Mouse (Mus musculus) adrenal gland, postnatal 10 days (tissue): ENCODE results near the gene Trpc7. TPM values are rescaled to one million over a fixed set of nuclear protein-coding genes. Genes with fewer than 3 reads are reported as not detected.

Experiments used
- DNase-seq: peaks from one replicate; pipeline ENCODE4 v3.0.0; 2021; ENCODE audit warnings: mixed read lengths
- long read RNA-seq, 2 experiments: library from polyadenylated mRNA; stranded (forward); transcript quantifications; one replicate each; pipeline ENCODE4 v2.0.0; 2021
- total RNA-seq, 2 experiments: library from RNA; stranded (reverse); gene quantifications; 2 replicates each; pipeline ENCODE4 v1.2.3; 2021

The Trpc7 gene
- under 1 TPM; 0.21 to 0.42 TPM for total RNA-seq
- long read RNA-seq, experiment 1: 0 reads
- long read RNA-seq, experiment 2: 0 reads

DNA sequence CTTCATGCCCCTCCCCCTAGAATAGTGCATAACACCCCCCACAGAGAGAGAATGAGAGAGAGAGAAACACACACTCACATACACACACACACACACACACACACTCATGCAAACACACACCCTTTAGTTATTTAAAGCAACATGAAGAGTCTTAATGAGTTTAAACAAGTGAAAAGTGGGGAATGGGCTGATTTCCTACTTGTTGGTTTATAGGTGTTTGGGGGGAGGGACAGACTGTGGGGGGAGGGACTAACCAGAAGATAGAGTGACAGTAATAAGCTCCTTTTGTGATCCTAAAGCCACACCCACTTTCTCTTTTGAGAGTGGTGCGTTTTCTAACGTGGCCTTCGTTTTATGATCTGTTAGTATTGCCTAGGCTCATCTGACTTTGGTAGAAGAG lies at the start of gene Trpc7:
Gene Trpc7, minus strand, starts transcription at position 101 of the 400 bp plus-strand sequence.
- DNase-seq: no peak

DNA sequence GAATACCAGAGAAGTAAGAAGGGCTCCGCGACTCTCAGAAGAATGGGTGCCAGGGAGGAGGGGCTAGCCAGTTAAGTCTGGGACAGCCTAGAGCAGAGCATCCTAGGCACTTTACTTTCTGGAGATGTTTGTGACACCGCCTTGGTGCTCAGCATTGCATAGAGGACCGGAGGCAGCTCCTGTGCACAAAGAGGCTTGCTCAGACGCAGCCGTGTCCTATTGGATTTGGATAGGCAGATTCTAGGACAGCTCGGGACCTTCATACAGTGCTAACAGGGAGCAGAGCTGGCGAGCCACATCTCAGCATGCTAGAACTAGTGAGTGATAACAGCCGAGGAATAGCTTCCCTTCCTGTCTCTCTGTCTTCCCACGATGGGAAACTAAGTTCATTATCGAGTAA lies 43.5 kb upstream of the Trpc7 start:
- DNase-seq: no peak

DNA sequence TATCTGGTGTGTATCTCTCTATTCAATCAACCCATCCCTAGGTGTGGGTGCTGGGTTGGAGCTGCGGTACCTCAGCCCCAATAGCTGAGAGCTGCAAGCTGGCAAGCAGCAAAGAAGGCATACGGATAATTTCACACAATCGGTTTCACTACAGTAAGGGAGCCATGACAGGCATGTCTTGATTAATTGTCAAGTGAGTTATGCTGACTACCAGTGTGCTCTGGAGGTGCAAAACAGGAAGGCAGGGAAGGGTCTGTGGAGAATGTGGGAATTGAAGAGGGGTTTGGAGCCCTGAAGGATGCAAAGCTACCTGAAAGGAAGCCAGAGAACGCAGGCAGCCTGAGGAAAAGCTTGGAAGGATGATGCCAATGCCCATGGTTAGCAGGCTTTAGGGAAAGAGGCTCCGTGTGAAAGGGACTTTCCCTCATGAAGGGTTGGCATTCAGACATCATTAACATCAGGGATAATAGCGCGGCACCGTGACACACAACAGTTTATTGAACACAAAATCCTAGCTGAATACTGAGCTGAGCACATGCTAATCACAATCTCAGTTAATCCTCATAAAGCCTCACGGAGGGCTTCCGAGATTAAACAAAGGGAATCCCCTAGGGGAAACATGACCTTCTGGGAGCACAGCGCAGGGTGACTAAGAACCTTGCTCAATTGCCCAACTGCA lies 38.2 kb upstream of the Trpc7 start:
- no peak for DNase-seq

DNA sequence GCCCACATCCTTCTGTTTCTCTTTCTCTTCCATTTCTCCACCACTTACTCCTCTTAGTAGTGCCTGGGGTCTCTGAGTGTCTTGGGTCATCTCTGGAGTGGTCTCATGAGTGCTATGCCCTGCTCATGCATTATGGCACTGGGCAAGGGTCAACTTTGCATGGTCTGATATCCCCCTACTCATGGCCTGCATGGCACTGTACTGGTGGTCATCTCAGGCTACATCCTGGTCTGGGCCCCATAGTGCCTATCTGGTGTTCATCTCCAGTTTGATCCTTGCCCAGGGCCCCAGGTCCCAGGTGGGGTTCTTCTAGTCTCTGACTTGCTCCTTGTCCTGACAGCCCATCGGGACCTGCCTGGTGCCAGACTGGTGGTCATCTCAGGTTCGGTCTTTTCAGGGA lies 34.6 kb upstream of the Trpc7 start:
- DNase-seq: no peak

DNA sequence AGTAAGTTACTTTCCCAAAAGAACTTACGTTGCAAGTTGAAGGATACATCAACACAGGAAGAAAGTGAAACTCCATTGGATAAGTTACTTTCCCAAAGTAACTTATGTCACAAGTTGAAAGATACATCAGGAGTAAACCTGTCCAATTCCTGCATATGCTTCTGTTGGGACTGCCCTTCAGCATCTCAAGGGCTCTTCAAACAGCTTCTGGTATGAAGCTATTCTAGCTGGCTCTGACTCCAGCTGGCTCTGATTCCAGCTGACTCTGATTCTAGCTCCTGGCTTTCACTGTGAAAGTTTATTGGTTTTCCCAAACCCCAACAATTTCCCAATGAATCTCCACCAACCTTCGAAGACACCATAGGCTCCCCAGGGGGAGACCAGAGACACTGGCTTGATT lies 27.2 kb upstream of the Trpc7 start:
- no peak for DNase-seq

DNA sequence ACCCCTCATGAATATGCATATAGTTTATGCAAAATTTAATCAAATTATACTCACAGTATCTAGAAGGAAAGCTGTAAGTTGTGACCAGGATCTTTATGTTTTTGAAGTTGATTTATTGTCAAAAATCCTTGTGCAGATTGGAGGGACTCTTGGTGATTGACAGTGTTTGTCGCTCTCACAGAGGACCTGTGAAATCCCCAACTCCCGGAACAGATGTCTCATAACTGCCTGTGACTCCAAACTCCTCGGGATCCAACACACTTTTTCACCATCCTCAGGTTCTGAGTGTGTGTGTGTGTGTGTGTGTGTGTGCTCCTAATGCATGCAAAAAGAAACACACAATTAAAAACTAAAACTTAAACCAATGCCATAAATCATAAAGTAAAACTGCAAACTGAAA lies 25.5 kb upstream of the Trpc7 start:
- no peak for DNase-seq

DNA sequence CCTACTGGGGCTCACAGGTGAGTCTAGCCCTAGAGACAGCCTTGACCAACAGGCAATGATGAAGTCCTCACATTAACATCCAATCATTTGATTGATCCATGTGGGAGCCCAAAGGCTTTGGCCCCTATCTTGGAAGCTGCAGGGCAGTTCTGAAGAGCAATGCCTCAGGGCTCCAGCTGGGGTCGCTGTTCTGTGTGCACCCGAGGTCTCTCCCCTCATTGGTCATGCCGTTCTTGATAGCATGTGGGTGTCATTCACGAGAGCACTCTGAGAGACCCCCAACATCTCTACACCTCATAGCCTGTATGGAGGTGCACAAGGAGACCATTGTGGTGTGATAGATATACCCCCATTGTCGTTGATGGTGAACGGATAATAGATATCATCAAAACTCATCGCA lies 18.9 kb upstream of the Trpc7 start:
- no peak for DNase-seq

DNA sequence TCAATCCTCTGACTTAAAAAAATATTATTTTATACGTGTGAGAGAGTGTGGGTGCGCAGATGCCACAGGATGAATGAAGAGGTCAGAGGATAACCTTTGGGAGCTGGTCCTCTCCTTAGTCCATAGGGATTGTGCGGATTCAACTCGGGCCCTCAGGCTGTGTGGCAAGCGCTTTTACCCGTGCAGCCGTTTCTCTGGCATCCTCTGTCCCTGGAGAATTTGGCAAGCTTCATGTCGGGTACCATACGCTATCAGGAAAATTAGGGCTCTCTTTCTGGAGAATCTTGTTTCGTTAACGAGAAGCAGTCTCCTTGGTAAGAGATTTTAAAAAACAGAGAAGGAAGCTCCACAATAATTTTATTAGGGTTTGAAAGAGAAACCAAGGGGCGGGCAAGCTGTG lies 15.3 kb upstream of the Trpc7 start:
- no peak for DNase-seq

DNA sequence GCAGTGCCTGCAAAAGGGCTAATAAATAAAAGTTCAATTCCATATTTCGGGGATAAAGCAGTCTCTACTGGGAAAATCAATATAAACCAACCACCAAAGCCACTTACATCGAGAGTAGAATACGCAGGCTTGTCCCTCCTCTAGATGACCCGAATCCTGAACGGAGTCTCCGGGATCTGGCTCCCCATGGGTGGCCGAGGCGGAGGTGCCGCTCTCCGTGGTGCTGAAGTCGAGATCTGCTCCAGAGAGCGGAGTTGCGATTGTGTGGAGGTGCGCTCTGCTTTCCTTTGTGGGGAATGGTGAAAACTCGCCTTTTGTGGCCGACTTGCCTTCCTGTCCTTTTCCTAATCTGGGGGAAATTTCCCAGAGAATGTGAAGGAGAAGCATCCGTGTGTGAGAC lies 407 bp downstream of the Trpc7 start:
- peak; percentile 88 for DNase-seq

DNA sequence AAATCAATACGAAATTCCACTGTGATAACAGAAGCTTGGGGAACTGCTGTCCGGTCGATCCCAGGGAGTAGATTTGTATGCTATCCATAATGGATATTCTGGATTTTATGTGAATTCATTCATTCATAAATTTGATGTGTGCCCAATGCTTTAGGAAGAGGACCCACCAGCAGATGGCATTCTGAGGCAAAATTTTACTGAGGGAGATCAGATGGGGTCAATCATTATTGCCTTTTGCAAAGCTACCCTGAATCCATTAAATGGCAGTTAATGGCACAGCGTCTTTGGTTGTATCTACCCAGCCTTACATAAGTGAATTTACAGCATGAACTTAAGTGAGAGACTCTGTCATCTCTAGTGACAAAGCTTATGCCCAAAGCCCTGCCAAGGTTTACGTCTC lies 1.2 kb downstream of the Trpc7 start:
- no peak for DNase-seq

DNA sequence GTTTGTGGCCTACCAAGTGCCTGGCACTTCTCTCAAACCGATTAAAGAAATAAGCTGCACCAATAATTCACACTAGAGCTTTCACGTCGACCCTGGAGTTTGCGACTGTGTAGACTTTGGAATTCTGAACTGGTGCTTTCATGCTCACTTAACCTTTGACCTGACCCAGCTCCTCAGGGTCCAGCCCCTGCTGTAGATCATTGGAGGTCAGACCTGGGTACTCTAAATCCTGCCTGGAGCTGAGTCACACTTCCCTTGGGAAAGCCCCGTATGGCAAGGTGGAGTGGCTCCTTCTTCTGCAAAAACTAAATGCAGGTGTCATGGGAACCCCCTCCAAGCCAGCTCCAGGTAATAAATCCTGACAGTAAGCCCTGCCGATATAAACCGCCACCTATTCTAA lies 5.9 kb downstream of the Trpc7 start:
- no peak for DNase-seq

DNA sequence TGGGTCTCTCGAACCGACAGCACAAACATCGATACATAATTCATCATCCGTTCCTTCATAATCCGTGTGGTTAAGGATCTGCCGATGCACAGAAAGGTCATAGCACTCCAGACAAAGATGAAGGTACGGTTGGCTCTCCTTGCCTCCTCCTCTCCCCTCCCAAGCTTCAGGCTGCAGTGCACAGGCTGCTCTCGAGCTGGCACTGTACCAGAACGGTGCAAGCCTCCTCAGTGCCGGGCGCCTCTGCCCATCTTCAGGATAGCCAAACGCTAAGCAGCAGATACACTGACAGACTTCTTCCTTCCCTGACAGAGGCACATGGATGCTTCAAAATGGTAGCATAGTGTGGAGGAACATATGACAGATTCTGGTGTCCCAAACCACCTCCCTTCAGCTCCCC lies 12.9 kb downstream of the Trpc7 start:
- no peak for DNase-seq

DNA sequence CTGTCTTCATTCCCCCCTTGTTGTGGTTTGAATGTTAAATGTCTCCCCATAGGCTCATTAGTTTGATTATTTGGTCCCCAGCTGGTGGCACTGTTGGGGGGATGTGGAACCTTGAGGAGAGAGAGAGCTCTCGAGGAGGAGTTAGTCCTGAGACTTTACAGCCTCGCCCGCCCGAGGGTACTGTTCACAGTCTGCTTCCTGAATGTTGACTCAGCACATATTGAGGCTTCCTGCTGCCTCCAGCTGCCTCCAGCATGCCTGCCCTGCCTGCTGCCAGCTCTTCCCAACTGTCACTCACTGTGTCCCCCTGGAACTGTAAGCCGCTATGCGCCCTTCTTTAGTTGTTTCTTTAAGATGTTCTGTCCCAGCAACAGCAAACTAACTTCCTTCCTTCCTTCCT lies 31.2 kb downstream of the Trpc7 start:
- DNase-seq: no peak

DNA sequence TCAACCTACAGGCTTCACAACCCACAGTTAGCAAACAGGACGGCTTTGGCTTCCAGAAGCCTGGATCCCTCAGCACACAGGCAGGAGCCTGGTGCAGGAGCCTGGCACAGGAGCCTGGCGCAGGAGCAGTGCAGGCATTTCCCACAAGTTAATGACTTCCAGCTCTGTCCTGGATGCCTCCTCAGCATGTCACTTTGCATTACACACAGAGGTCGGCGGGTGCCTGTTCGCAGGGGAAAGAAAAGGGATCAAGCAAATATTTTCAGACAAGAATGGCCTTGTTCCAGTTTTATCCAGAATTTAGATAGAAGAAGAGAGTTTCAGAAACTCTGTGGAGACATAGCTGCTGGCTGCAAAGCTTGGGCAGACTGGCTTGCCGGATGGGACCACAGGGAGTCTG lies 33.8 kb downstream of the Trpc7 start:
- DNase-seq: no peak

DNA sequence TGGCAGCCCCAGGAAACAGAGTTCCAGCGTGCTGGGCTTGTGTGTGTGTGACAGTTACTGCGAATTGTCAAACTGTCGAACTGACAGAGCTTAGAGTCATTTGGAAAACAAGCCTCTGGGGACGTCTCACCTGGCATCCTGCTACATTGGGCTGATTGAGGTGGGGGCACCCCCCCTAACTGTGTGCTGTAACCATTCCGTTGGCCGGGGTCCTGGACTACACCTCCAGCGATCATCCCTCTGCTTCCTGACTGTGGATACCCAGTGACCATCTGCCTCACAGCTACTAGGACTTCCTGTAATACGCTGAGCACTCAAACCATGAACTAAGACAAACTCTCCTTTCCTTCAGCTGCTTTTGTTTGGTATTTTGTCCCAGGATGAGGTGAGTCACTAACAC lies 41.3 kb downstream of the Trpc7 start:
- DNase-seq: no peak

DNA sequence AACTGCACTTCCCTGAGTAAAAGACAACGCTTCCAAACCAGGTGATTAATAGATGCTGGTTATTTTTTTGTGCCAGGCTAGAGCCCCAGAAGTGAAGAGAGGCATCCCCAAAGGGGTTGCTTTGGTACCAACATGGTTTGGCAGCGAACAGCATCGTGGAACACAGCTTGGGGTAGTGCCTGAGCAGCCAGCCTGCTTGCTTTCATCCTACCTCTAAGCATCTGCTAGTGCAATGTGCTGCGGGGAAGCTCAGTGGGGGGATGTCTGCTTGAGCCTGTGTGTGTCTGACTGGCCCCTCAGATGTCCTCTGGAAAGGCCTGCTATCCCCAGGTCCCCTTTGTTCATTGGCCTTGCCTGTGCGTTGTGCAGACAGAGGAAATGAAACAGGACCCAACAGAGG lies 42.4 kb downstream of the Trpc7 start:
- no peak for DNase-seq

DNA sequence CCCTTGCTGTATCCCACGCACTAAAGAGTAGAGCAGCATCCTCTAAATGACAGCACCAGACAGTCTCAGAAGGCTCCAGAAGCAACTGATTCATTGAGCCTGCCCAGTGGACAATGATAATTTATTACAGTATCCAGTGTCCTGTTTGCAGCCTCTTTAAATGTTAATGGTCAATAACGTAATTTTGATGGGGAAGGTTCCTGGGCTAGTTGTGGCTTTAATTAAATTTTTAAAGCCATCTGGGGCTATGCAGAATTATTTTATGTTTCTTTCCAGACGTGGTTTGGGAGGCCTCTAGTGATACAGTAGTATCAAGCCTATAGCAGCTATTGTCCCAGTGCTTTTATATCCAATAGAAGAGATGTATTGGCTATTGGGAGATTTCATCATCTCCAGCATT lies 49.9 kb downstream of the Trpc7 start:
- DNase-seq: no peak

DNA sequence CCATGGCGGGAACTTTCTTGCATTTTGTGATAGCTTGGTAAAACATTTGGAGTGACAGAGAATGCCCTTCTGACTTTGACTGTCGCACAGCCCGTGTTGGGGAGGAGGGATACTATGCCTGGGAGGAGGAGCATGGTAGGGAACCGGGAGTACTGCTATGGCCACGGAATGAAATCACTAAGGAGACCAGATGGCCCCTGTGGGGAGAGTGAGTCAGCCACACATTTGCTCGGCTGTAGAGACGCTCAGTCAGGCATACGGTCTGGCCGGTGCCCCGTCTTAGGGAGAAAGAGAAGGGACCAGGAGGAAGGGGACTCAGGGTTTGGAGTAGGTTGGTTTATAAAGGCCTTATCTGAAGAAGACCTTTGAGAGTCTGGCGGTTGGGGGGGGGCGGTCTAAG lies 80.3 kb downstream of the Trpc7 start:
- DNase-seq: no peak

DNA sequence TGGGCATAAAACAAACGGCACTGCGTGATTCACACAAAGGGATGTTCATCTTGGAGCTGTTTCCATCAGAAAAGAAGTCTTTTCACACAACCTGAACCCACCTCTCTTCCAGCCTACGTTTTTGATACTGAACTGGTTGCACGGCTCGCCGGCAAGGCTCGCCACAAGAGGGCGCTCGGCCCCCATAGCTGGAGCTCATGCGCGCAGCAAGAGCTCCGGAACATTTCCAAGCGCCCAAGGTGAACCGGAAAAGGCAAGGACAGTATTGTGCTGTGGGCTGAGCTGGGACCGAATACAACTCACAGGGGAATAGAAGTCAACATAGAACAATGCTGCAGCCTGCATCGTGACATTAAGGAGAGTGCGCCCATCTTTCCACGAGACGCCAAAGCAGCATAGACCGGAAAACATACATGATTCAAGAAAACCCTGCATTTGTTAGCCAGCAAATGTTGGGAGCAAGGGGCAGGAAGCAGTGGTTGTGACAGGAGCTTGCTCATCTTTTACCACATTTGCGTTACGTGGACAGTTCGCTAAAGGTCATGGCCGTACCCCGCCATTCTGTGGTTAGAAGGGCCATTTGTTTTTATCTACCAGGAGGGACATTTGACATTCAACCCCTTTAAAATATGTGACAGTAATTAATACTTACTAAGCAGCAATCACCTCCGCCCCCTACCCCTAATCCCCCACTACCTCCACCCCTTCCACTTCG lies 88.9 kb downstream of the Trpc7 start:
- DNase-seq: peak; percentile 97

DNA sequence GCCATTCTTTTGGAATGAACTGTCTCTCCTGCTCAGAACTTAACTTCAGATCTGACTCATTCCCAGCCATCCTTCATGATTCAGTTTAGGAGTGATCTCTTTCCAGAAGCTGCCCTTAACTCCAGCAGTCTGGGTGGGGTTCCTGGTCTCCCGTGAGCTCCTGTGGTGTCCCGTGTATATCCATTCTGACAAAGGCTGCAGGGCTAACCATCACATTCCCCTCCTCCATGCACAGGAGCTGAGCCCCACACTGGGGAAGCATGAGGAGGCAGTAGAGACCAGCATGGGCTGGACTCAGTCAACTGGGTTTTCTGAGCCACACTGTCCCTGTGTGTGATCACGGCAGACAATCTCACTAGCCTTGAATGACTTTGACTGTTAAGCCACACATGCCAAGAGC lies 90.7 kb downstream of the Trpc7 start:
- DNase-seq: no peak

DNA sequence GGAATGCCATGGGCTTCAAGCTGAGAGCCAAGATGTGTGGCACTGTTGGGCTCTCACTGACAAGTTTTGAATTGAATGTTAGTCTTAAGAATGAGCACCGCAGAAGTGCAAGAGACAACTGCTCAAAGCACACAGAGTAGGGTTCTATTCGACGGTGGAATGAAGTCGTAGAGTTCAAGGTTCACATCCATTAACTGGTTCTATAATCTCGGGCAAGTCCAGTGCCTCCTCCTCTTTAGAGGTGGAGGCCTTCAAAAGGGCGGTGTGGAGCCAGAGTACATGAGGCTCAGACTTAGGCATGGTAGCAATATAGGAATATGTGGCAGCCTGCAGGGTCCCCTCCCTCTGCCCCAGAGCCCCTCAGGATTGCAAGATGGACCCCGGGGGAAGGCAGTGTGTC lies 98.3 kb downstream of the Trpc7 start:
- no peak for DNase-seq

DNA sequence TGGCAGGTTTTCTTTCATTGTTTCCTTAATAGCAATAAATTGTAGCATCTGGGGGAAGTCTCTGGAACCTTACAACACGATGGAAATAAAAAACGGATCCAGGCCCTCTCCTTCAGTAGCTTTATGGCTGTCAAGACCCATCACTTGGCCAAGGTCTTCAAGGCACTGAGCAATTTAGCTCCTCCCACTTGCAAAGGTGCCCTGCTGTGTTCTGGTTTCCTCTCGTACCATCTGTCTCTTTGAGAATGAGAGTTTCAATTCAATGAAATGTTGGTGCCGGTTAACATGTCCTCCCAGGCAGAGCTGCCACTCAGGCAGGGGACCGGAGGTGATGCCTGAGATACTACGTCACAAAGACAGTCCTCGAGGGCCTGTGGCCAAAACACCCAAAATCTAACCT lies 100.3 kb downstream of the Trpc7 start:
- DNase-seq: no peak

DNA sequence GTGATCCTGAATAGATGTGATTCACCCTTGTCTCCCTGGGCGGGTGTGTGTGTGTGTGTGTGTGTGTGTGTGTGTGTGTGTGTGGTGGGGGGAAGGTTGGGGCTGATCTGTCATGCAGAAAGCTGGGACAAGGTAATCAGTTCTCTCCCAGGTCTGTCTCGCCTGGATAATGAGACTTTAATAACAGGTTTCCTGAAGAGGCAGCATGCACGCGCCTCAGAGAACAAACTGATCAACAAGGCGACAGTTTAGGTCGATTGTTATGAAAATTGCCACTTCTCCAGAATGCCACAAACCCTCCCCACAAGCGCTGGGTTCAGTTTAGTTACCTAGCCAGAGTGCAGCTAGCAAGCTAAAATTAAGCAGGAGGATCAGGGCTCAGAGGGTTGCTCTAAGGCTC lies 101.4 kb downstream of the Trpc7 start:
- no peak for DNase-seq

DNA sequence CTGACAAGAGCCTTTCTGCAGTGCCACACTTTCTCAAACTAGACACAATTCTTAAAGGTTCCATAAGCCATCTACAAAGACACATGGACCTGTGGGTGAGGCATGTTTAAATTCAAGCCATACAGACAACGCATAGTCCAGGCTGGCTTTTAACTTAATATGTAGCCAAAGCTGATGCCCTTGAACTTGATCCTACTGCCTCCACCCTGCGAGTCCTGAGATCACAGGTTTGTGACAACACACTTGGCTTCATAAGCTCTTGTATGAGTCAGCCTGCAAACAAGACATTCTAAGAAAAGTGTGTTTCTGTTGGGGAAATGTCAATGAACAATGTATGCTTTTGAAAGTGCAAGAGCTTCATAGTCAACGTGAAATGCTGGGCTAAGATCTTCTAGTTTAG lies 102.9 kb downstream of the Trpc7 start:
- DNase-seq: no peak
